Mouse (Mus musculus): ENCODE measurements around the gene Pglyrp2.

GRCm38 (mm10) chr17:32383661-32384060, 40.3 kb downstream of the Pglyrp2 start:
- TF ChIP-seq ZNF384 (IDR thresholded peaks at IDR 0.05; ENCODE audit: low read depth, low read length) (no peak), CHD2 (IDR thresholded peaks at IDR 0.05; ENCODE audit: low read depth, low read length) (no peak), ZC3H11A (IDR thresholded peaks at IDR 0.05; ENCODE audit: borderline replicate concordance, low read depth, low read length) (no peak)

All from ES-E14 (cell line).